Mouse (Mus musculus): ENCODE data around the gene Gpc3. TPM values are rescaled to one million over a fixed set of nuclear protein-coding genes. Genes with fewer than 3 reads are reported as not detected.

The Gpc3 gene
- polyA plus RNA-seq, 3 experiments from 2014 or later = not detected

DNA sequence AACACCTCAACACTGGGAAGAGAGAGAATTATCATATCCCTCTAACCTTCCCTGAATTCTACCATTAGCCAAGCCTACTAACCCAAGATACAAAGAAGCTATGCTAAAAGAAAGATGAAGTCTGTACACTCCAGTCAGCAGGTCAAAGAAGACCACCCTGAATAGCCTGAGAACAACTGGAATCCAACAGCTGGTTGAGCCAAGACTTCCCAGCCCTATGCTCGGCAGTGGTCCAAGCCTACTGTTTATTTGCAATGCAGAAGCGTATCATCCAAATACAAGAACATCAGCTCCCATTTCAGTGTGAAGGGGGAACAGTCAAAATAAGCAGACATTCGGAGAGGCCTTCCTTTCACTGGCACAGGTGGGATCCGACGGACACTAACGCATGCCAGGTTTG, 56.3 kb downstream of the Gpc3 start:
- no peak for ATAC-seq

DNA sequence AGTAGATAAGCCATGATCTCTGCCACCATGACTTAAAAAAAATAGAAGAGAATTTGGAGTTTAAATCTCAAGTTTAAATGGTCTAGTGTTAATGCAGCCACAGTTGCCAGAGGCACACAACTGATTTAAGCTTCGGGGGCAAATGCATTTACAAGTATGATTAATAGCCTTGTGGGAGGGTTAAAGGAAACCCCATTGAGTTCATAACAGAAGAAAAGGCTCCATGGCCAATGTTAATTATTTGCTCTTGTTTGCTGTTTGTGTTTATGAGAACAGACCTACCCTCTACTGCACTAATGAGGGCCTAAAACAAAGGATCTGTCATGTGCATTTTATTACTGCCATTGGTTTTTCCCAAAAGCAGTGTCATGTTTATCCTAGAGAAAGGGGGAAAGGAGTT, 62.5 kb downstream of the Gpc3 start:
- ATAC-seq = no peak

DNA sequence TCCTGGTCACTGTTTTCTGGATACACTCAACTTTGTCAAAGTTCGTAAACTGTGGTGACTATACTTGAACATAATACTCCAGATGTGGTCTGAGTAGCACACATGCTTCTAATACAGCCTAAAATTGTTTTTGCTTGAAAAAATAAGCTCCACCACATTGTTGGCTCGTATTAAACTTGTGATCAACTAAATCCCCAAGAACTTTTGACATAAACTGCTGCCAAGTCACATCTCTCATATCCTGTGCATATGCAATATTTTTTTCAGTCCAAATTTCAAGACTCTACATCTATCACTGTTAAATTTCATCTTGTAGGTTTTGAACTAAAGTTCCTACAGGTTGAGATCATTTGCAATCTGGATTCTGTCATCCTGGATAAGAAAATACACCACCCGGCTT, 69.1 kb downstream of the Gpc3 start:
- ATAC-seq = no peak

DNA sequence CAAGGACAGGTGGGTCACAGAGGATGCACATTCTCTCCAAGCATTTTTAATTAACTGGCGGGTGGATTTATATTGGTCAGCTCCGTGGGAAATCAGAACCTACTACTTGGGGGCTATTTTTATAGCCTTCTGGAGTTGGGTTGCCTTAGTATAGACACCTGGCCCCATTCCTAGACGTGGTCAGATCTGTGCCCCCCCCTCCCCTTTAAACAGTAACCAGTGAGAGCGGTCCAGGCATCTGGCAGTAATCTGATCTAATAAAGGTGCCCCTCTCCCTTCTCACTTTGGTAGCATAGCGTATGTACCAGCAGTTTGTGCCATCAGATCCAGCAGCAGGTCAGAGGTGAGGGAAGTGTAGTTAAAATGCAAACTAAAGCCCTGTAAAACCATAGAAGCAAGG, 76.5 kb downstream of the Gpc3 start:
- ATAC-seq = no peak

- ATAC-seq = no peak
Observed at GRCm38 (mm10) chrX:52533766-52534165, 80.0 kb downstream of the Gpc3 start.

- ATAC-seq = no peak
Observed at GRCm38 (mm10) chrX:52533098-52533497, 80.7 kb downstream of the Gpc3 start.

DNA sequence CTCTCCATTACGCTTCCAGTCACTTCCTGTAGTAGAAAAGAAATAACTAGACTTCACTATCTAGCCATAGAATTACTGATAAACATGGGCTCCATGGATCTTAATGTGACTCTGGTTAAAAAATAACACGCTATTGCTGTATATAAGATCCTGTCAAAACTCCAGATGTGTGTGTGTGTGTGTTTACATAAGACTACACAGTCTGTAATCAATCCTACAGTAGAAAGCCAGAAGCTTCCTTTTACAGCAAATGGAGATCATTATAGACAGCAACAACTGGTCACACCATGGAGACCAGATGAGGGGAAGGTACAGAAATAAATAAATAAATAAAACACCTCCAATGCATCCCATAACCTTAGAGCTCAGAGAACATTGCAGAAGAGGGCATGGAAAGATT, 81.6 kb downstream of the Gpc3 start:
- no peak for ATAC-seq

DNA sequence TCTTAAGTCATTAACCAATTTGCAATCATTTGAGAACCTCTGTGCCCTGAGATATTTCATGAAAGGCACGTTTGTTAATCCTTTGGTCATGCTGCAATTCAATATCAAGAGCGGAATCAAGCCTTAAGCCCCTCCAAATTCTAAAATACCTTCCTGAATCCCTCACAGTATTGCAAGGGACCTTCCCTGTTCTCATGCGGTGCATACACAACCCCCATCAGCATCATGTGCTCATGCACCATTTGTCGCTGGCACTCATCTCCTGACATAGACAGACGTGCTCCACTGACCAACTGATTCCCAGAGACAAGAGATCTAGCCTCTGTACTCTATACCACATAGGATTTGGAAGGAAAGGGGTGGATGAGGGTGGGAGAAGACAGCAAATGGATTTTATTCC, 87.7 kb downstream of the Gpc3 start:
- ATAC-seq = no peak

DNA sequence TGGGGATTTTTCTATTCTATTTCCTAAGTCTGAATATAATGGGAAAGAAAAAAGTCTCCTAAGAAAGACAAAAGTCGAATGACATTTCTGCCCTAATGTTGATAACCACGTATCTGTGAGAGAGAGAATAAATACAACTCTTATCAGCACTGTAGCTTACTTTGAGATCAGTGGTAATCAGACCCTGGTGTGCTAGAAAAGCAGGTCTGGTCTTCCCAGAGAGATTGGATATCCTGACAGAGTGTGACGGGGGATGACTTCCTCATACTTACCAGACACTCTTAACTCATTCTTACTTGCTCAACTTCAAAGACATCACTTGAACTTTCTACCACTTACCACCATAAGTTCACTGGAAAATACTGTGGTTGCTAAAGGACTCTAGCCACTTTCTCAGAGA, 88.6 kb downstream of the Gpc3 start:
- ATAC-seq = no peak

DNA sequence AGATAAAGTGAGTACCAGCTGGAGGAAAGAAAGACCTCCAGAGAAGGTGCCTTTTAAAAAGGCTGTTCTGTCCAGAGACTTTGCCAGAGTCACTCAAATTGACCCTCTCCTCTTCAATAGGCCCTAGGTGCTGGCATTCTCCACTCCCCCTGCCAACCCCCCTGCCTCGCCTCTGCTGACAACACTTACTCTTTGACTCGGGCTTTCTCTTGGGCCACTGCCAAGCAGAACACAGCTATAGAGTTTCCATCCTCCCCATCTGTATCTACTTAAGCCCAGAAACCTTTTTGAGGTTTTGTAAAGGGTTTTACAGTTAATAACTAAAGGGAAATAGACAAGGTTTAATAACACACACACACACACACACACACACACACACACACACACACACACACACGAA, 99.2 kb downstream of the Gpc3 start:
- ATAC-seq = no peak

DNA sequence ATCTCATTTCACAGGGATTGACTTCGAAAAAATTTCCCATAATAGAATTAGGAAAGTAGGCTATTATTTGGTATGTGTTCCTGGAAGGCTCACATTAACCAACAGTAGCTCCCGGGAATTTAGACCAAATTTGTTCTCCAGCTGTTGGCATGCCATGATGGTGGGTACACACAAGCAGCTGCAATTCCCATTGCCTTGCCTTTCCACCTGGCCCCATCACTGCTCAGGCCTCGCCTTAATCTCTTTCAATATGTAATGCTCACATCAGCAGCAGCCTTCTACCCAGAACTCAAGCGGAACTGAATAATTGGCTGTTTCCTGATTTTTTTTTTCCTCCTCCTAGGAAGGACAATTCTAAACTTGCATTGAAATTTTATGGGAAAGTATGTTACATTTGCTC, 102.6 kb downstream of the Gpc3 start:
- no peak for ATAC-seq

DNA sequence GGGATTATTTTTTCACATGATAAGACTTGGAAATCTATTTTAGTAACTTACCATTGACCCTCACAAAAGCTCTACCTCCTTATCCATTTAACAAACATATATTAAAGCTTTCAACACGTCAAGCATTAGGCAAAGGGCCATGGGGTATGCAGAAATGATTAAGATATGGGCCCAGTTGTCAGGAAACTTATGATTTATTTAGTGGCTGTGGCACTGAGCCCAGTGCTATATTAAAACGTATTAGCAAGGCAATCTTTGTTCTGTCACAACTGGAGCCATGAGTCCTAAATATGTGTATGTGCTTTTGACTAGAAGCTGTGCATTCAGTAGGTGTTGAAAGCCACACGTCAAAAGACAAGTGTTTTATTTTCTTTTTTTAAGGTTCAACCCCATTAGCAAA, 109.9 kb downstream of the Gpc3 start:
- ATAC-seq = no peak

GRCm38 (mm10) chrX:52489461-52489860, 124.3 kb downstream of the Gpc3 start:
- ATAC-seq = no peak

DNA sequence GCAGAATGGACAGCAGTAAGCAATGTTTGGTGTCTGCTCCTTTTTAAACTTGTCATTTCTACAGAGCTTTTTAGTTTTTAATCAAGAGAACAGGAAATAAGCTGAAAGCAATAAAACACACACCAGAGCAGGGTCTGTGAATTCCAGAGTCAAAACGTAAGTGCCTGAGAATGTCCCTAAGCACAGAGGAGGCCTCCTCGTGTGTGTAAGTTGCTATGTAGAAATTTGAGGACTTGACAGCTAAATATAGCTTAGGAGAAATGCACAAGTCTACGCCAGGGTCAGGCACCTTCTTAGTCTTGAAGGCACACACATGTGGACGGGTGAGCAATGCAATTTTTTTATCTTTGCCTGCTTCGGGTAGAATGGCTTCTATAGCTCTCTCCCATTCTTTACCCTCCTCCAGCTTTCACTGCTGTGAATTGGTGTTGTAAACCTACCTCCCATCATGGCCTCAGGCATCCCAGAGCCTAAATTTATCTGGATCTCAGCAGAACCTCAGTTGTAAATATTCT, 158.6 kb downstream of the Gpc3 start:
- no peak for ATAC-seq

GRCm38 (mm10) chrX:52453445-52454182, 160.1 kb downstream of the Gpc3 start:
- ATAC-seq = peak; percentile 35

- ATAC-seq = no peak
Observed at GRCm38 (mm10) chrX:52449177-52449576, 164.6 kb downstream of the Gpc3 start.

DNA sequence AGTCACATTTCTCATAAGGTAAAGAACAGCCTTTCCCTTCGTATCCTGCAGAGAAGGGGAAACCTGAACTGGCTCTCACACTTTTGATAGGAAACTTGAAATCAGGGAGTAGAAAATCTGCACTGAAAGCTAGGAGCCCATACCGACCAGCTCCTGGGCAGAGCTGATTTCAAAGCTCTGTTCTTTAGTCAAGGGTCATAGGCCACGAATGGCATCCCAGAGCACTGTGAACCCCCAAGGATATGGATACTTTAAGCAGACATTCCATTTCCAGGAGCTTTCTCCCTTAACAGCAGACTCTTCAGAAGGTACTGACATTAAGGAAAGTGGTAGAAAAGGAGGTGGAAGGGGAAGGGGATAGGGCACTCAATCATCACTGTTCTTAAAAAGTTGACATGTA, 165.3 kb downstream of the Gpc3 start:
- ATAC-seq = no peak

GRCm38 (mm10) chrX:52446530-52446929, 167.2 kb downstream of the Gpc3 start:
- no peak for ATAC-seq

- ATAC-seq = no peak
Observed at GRCm38 (mm10) chrX:52444977-52445376, 168.8 kb downstream of the Gpc3 start.

DNA sequence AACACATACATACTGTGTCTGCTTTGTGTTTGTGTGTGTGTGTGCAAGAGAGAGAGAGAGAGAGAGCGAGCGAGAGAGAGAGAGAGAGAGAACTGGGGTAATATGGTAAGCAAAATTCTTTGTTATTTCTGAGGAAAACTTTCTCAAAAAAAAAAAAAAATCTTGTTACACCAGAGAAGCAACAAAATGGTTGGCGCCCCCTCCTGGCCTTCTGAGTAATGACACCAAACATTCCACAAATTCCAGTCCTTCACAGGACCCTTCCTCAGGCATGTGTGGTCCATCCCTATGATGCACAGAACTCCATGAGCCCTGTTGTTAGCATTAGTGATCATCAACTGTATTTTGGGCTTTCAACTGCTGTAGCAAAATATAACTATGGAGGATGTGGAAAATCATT, 172.0 kb downstream of the Gpc3 start:
- no peak for ATAC-seq

- no peak for ATAC-seq
Observed at GRCm38 (mm10) chrX:52439421-52439820, 174.3 kb downstream of the Gpc3 start.

GRCm38 (mm10) chrX:52425605-52426004, 188.1 kb downstream of the Gpc3 start:
- no peak for ATAC-seq

DNA sequence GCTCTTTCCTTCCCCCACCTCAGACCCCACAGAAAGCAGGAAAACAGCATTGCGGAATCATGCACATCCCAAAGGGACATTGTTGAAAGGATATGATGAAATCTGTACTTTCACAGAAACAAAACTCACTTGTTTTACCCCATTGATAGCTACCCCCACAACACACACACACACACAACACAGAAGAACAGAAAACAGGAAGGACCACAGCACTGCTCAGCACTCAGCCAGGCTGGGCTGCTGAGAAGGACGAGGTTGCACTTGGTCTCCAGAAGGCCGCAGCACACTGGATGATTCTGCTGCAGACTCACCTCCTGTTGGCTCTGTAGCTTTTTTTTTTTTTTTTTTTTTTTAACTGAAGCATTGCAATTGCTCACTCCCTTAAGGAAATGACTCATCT, 193.9 kb downstream of the Gpc3 start:
- no peak for ATAC-seq

DNA sequence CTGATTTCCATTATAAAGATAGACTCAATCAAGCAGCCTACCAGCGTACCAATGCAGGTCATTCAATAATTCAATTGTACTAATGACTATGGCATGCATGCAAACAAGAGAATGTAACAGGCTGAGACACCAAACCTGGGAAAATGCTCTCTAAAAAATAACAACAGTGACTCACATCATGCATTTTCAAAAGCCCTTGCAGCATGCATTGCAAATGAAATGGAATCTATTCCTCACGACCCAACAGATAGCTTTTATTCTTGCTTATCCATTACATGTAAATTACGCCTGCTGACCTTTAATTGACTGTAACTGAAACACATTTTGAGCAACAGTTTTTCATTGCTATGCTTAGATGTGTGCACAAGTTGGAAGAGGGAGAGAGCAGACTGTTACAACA, 200.8 kb downstream of the Gpc3 start:
- no peak for ATAC-seq

- ATAC-seq = no peak
Observed at GRCm38 (mm10) chrX:52401188-52401587, 212.6 kb downstream of the Gpc3 start.
